Mouse (Mus musculus): ENCODE measurements around the gene Grtp1.

GRCm38 (mm10) chr8:13203472-13203871 lies 3.1 kb upstream of the Grtp1 start:
- no peak for TF ChIP-seq POLR2A (IDR thresholded peaks at IDR 0.05; ENCODE audit: borderline replicate concordance, extremely low read depth, low read depth, low read length)
- TF ChIP-seq CTCF (IDR thresholded peaks at IDR 0.05; ENCODE audit: insufficient read depth, low read length) = peak; percentile 49
